Mouse (Mus musculus): ENCODE measurements around the gene Fxyd3. TPM values are rescaled to one million over a fixed set of nuclear protein-coding genes. Genes with fewer than 3 reads are reported as not detected.

Gene Fxyd3
- polyA plus RNA-seq, 1 experiment from 2014 or later = 6.3 TPM

DNA sequence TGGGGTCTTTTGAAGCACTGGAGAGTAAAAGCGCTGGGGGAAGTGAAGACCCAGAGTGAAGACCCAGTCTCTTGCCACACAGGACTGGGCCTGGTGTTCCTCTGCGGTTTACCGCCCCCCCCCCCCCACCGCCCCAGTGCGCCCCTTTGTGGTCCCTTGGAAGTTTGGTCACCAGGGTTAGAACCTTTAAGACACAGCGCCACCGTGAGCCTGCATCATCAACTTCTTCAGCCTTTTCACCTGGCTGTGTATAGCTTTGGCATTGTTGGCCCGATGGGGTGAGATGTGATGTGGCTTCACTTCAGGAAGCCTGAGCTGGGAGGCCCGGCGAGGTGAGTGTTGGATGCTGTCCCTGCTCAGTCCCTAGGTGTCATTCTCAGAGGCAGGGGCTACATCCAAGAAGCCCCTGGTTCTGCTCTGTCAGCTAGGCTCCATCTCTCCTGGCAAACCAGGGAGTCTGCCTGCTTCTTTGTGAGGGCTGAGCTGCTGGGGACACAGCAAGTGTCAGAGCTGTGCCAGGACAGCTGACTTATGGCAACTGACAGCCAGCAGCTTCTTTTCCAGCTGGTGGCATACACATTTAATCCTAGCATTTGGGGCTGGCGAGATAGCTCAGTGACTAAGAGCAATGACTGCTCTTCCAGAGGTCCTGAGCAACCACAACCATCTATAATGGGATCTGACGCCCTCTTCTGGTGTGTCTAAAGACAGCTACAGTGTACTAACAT lies 18.4 kb upstream of the Fxyd3 start:
- no peak overlapping the region for H3K27ac ChIP-seq (ENCODE audit: low read depth, low read length)
- H3K4me2 ChIP-seq (replicated peaks; ENCODE audit: low read depth, low read length) = no peak overlapping the region
- no peaks in the 10 kb centered on the region for H3K27me3 ChIP-seq (ENCODE audit: control insufficient read depth, insufficient read depth, low read length)
- no peaks in the 10 kb centered on the region for H3K36me3 ChIP-seq (ENCODE audit: control insufficient read depth, insufficient read depth, low read length)
- no peaks in the 10 kb centered on the region for H3K9me3 ChIP-seq (ENCODE audit: control insufficient read depth, low read length)
- H3K4me3 ChIP-seq (ENCODE audit: low read depth, low read length) = no peak overlapping the region
- DNase-seq (ENCODE audit: low spot score) = no peak
- 33% methylated on average over 10 of the region's 12 CpGs for WGBS
- no peak for ATAC-seq (ENCODE audit: low FRiP score)
- no peak overlapping the region for H3K9ac ChIP-seq (ENCODE audit: low read depth, low read length)
- no peaks in the 10 kb centered on the region for H3K4me1 ChIP-seq (replicated peaks; ENCODE audit: control insufficient read depth, insufficient read depth, low read length)

DNA sequence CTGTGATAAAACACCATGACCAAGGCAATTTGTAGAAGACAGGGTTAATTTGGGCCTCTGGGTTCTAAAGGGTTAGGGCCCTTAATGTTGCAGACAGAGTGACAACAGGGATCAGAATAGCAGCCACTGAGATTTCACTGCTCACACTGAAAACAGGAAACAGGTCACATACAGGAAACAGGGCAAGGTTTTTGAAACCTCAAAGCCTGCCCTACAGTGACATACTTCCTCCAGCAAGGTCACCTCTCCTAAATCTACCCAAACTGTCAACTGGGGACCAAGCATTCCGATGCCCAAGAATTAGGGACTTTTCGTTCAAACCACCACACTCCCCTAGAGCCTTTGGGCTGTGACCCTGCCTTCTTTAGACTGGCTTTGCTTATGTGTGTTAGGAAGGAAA lies 13.2 kb upstream of the Fxyd3 start:
- Histone ChIP-seq H3K4me1 (replicated peaks; ENCODE audit: control insufficient read depth, insufficient read depth, low read length) (no peaks in the 10 kb centered on the region), H3K9ac (ENCODE audit: low read depth, low read length) (no peak overlapping the region), H3K4me3 (ENCODE audit: low read depth, low read length) (no peak overlapping the region), H3K4me2 (replicated peaks; ENCODE audit: low read depth, low read length) (no peak overlapping the region), H3K9me3 (ENCODE audit: control insufficient read depth, low read length) (no peaks in the 10 kb centered on the region), H3K27ac (ENCODE audit: low read depth, low read length) (no peak overlapping the region), H3K36me3 (ENCODE audit: control insufficient read depth, insufficient read depth, low read length) (no peaks in the 10 kb centered on the region), H3K27me3 (ENCODE audit: control insufficient read depth, insufficient read depth, low read length) (no peaks in the 10 kb centered on the region)
- DNase-seq (ENCODE audit: low spot score) (no peak), ATAC-seq (ENCODE audit: low FRiP score) (no peak)
- WGBS = 96% methylated on average over 2 of the region's 2 CpGs

DNA sequence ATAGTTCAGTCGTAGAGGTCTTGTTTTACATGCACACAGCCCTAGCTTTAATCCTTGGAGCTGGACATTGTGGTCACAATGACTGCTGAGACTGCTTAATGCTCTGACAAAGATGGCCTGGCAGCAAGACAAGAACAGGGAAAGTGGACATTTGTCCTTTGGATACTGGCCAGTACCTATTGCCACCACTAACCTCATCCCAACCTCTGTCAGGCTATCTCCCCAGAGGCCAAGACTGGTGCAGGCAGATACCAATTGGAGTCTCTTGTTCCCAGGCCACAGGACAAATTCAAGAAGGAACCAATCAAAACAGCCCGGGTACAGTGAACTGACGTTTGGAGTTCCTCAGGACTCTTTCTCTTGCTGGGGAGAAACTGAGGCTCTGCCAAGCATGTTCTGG lies 11.7 kb upstream of the Fxyd3 start:
- H3K36me3 ChIP-seq (ENCODE audit: control insufficient read depth, insufficient read depth, low read length) = no peaks in the 10 kb centered on the region
- H3K4me1 ChIP-seq (replicated peaks; ENCODE audit: control insufficient read depth, insufficient read depth, low read length) = no peaks in the 10 kb centered on the region
- no peaks in the 10 kb centered on the region for H3K27me3 ChIP-seq (ENCODE audit: control insufficient read depth, insufficient read depth, low read length)
- no peak overlapping the region for H3K4me3 ChIP-seq (ENCODE audit: low read depth, low read length)
- no peak overlapping the region for H3K4me2 ChIP-seq (replicated peaks; ENCODE audit: low read depth, low read length)
- WGBS = 64% methylated on average over 3 of the region's 3 CpGs
- no peak overlapping the region for H3K9ac ChIP-seq (ENCODE audit: low read depth, low read length)
- ATAC-seq (ENCODE audit: low FRiP score) = no peak
- no peaks in the 10 kb centered on the region for H3K9me3 ChIP-seq (ENCODE audit: control insufficient read depth, low read length)
- H3K27ac ChIP-seq (ENCODE audit: low read depth, low read length) = no peak overlapping the region
- no peak for DNase-seq (ENCODE audit: low spot score)

DNA sequence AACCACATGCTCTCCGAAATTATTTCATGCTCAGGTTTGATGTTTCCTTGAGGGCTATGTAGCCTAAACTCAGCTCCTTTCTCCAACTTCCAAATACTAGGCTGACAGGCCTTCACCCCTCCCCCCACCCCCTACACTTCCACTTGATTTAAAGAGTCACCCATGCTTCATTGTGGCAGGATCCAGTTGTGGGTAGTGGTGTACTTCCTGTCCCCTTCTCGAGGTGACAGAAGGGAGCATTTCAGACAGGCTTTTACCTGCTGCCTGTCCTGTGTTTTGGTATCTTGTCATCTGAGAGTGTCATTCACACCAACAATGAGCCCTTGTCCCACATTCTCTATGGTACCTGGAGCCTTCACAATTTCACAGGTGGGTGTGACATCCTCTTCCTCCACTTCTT lies 10.8 kb upstream of the Fxyd3 start:
- H3K9ac ChIP-seq (ENCODE audit: low read depth, low read length) = no peak overlapping the region
- H3K4me2 ChIP-seq (replicated peaks; ENCODE audit: low read depth, low read length) = no peak overlapping the region
- H3K36me3 ChIP-seq (ENCODE audit: control insufficient read depth, insufficient read depth, low read length) = no peaks in the 10 kb centered on the region
- DNase-seq (ENCODE audit: low spot score) (no peak), ATAC-seq (ENCODE audit: low FRiP score) (no peak)
- no peaks in the 10 kb centered on the region for H3K27me3 ChIP-seq (ENCODE audit: control insufficient read depth, insufficient read depth, low read length)
- H3K27ac ChIP-seq (ENCODE audit: low read depth, low read length) = no peak overlapping the region
- H3K9me3 ChIP-seq (ENCODE audit: control insufficient read depth, low read length) = no peaks in the 10 kb centered on the region
- H3K4me3 ChIP-seq (ENCODE audit: low read depth, low read length) = no peak overlapping the region
- WGBS = 70% methylated on average over 2 of the region's 2 CpGs
- no peaks in the 10 kb centered on the region for H3K4me1 ChIP-seq (replicated peaks; ENCODE audit: control insufficient read depth, insufficient read depth, low read length)

DNA sequence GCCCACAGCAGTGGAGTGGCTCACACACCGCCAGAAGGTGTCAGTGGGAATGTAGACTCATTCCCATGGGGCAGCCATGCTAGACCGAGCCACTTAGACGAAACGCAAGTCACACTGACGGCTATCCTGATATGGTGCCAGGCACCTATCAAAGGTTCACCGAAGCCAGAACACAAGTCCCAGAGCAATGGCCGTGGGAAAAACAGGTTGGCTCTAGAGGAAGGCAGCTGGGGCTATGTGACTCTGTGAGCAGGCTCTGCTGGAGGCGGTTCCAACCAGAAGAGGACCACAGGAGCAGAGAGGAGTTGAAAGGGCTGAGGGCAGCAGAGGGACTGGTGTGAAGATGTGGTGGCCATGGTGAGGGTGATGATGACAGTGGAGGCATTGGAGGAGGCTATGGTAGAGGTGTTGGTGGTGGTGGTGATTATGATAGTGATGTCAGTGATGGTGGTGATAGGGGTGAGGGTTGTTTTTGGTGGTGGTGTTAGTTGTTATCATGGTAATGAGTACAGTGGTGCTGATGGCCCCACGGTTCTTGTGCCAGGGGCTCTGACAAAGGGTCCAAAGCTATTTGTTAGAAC lies 9.8 kb upstream of the Fxyd3 start:
- no peaks in the 10 kb centered on the region for H3K9me3 ChIP-seq (ENCODE audit: control insufficient read depth, low read length)
- no peaks in the 10 kb centered on the region for H3K4me1 ChIP-seq (replicated peaks; ENCODE audit: control insufficient read depth, insufficient read depth, low read length)
- WGBS = 90% methylated on average over 9 of the region's 9 CpGs
- H3K9ac ChIP-seq (ENCODE audit: low read depth, low read length) = no peak overlapping the region
- H3K36me3 ChIP-seq (ENCODE audit: control insufficient read depth, insufficient read depth, low read length) = no peaks in the 10 kb centered on the region
- no peak overlapping the region for H3K27ac ChIP-seq (ENCODE audit: low read depth, low read length)
- DNase-seq (ENCODE audit: low spot score) (no peak), ATAC-seq (ENCODE audit: low FRiP score) (no peak)
- no peaks in the 10 kb centered on the region for H3K27me3 ChIP-seq (ENCODE audit: control insufficient read depth, insufficient read depth, low read length)
- no peak overlapping the region for H3K4me2 ChIP-seq (replicated peaks; ENCODE audit: low read depth, low read length)
- no peak overlapping the region for H3K4me3 ChIP-seq (ENCODE audit: low read depth, low read length)

DNA sequence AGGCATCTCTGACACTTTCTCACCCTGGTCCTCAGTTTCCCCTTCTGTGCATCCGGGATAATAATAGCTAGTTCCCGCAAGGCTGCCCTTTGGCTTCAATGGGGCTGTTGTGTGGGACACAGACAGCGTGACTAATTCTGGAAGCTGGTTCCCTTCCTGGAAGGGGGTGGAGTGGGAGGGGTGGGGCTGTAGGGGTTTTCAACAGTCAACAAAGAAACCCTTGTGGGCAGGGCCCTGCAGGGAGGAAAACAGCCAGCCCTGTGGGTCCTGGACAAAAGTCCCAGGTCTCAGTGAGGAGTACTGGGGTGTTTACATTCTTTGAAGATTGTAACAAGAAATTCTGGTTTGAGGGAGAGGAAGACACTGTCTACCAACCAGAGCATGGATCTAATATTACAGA lies 8.7 kb upstream of the Fxyd3 start:
- no peaks in the 10 kb centered on the region for H3K9me3 ChIP-seq (ENCODE audit: control insufficient read depth, low read length)
- H3K4me2 ChIP-seq (replicated peaks; ENCODE audit: low read depth, low read length) = no peak overlapping the region
- ATAC-seq (ENCODE audit: low FRiP score) = peak; percentile 65
- H3K36me3 ChIP-seq (ENCODE audit: control insufficient read depth, insufficient read depth, low read length) = no peaks in the 10 kb centered on the region
- 16% methylated on average over 3 of the region's 3 CpGs for WGBS
- no peaks in the 10 kb centered on the region for H3K4me1 ChIP-seq (replicated peaks; ENCODE audit: control insufficient read depth, insufficient read depth, low read length)
- peak; percentile 38 for DNase-seq (ENCODE audit: low spot score)
- H3K27me3 ChIP-seq (ENCODE audit: control insufficient read depth, insufficient read depth, low read length) = no peaks in the 10 kb centered on the region
- peak overlapping the region; percentile 11; the same call in 1 of the 2 replicates for H3K27ac ChIP-seq (ENCODE audit: low read depth, low read length)
- no peak overlapping the region for H3K4me3 ChIP-seq (ENCODE audit: low read depth, low read length)
- no peak overlapping the region for H3K9ac ChIP-seq (ENCODE audit: low read depth, low read length)

DNA sequence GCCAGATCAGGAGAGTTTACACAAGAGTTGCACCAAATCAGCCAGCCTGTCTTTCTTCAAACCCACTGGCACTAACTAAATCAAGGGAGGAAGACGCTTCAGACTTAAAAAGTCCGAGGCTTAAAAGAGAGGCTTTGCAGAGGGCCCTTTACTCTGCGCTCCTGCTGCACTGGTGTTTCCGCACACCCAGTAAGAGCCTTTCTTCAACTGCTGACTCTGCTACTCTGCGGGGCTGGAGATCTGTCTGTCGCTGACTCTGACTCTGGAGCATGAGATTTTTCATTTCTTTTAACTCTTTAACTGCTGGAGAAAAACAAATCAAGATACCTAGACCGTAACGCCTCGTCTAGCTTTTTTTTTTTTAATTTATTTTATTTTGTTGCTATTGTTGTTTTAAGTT lies 7.6 kb upstream of the Fxyd3 start:
- H3K27ac ChIP-seq (ENCODE audit: low read depth, low read length) = no peak overlapping the region
- 57% methylated on average over 9 of the region's 9 CpGs for WGBS

DNA sequence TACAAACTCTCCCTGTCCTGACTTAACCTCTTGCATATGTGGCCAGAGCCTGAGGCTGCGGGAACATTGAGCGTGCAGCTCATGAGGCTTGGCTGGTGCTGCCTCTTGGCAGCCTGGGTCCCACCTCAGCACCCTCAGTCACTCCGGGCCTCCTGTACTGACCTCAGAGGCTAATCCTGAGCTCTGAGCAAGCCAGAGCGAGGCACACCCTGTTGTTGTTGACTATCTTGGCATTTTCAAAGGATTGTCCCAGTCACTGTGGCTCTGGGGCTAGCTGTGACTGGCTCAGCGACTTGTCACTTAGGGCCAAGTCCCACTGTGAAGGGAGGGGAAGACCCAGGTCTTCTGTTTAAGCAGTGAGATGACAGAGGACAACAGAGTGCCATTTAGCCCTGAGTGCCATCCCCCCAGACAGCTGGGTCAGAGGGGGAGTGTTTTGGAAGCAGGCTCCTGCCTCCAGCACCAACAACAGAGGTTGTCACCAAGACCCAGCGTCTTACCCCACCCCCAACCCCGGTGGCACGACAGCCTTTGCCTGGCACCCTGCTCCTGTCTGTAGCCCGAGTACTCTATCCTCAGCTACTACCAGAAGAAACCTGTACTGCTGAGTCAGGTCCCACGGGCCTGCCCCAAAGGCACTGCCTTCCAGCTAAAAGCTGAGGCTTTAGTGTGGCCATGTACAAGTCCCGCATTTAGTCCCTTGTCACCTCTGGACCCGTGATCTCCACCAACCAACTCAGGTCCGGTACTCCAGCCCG lies 6.5 kb upstream of the Fxyd3 start:
- no peaks in the 10 kb centered on the region for H3K27me3 ChIP-seq (ENCODE audit: control insufficient read depth, insufficient read depth, low read length)
- no peaks in the 10 kb centered on the region for H3K9me3 ChIP-seq (ENCODE audit: control insufficient read depth, low read length)
- peak; percentile 24; the same call in 1 of the 2 replicates for ATAC-seq (ENCODE audit: low FRiP score)
- no peaks in the 10 kb centered on the region for H3K4me1 ChIP-seq (replicated peaks; ENCODE audit: control insufficient read depth, insufficient read depth, low read length)
- no peak overlapping the region for H3K4me3 ChIP-seq (ENCODE audit: low read depth, low read length)
- no peak overlapping the region for H3K27ac ChIP-seq (ENCODE audit: low read depth, low read length)
- no peaks in the 10 kb centered on the region for H3K36me3 ChIP-seq (ENCODE audit: control insufficient read depth, insufficient read depth, low read length)
- 60% methylated on average over 14 of the region's 14 CpGs for WGBS
- no peak for DNase-seq (ENCODE audit: low spot score)
- H3K9ac ChIP-seq (ENCODE audit: low read depth, low read length) = no peak overlapping the region
- H3K4me2 ChIP-seq (replicated peaks; ENCODE audit: low read depth, low read length) = no peak overlapping the region

More for the DNA sequence above, 7.6 kb upstream of the Fxyd3 start:
- H3K9me3 ChIP-seq (ENCODE audit: control insufficient read depth, low read length) = no peaks in the 10 kb centered on the region
- no peaks in the 10 kb centered on the region for H3K4me1 ChIP-seq (replicated peaks; ENCODE audit: control insufficient read depth, insufficient read depth, low read length)
- DNase-seq (ENCODE audit: low spot score) = no peak
- no peak for ATAC-seq (ENCODE audit: low FRiP score)
- no peaks in the 10 kb centered on the region for H3K36me3 ChIP-seq (ENCODE audit: control insufficient read depth, insufficient read depth, low read length)
- no peak overlapping the region for H3K4me3 ChIP-seq (ENCODE audit: low read depth, low read length)
- no peaks in the 10 kb centered on the region for H3K27me3 ChIP-seq (ENCODE audit: control insufficient read depth, insufficient read depth, low read length)
- H3K4me2 ChIP-seq (replicated peaks; ENCODE audit: low read depth, low read length) = no peak overlapping the region
- no peak overlapping the region for H3K9ac ChIP-seq (ENCODE audit: low read depth, low read length)

DNA sequence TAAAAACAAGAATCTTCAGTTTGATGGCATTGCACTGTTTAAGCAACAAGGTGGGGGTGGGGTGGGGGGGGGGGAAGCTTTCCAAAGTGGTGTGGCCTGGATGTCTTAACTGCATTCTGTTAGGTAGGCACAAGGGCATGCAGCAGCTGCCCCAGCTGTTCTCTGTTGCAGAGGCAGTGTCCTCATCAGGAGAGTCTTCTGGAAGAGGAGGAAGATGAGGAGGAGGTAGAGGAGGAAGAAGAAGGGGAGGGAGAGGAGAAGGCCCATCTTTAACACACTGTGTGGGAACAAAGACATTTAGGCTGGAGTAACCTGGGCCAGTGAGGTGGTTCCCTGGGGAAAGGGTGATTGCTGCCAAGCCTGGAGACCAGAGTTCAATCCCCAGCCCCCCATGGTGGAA lies 5.6 kb upstream of the Fxyd3 start:
- Histone ChIP-seq H3K27ac (ENCODE audit: low read depth, low read length) (no peak overlapping the region), H3K27me3 (ENCODE audit: control insufficient read depth, insufficient read depth, low read length) (no peaks in the 10 kb centered on the region), H3K4me1 (replicated peaks; ENCODE audit: control insufficient read depth, insufficient read depth, low read length) (no peaks in the 10 kb centered on the region), H3K36me3 (ENCODE audit: control insufficient read depth, insufficient read depth, low read length) (no peaks in the 10 kb centered on the region), H3K4me3 (ENCODE audit: low read depth, low read length) (no peak overlapping the region), H3K4me2 (replicated peaks; ENCODE audit: low read depth, low read length) (no peak overlapping the region), H3K9ac (ENCODE audit: low read depth, low read length) (no peak overlapping the region), H3K9me3 (ENCODE audit: control insufficient read depth, low read length) (no peaks in the 10 kb centered on the region)
- DNase-seq (ENCODE audit: low spot score) (no peak), ATAC-seq (ENCODE audit: low FRiP score) (no peak)

All from hindbrain, embryonic 11.5 days (tissue).